Mouse (Mus musculus) midbrain, embryonic 14.5 days (tissue): ENCODE data around the gene Gale. TPM values are rescaled to one million over a fixed set of nuclear protein-coding genes. Genes with fewer than 3 reads are reported as not detected.
"Not testable (repeated sequence)": the region's sequence is repeated elsewhere in the genome, so short reads cannot be mapped to it uniquely, and the experiment has no call there.

Experiments
- ATAC-seq: fragments of 200-750 bp; cut with Nextera tagmentation; 2 replicates; pipeline ENCODE4 v1.8.0; 2017; ENCODE audit warnings: moderate number of reproducible peaks, moderate library complexity; ENCODE audit not compliant: low FRiP score, low TSS enrichment
- DNase-seq: peaks from one replicate; pipeline ENCODE4 v3.0.0-alpha.2; 2015
- H3K27ac ChIP-seq: fragments of 300-500 bp; sonication (generic); replicated peaks from 2 replicates; pipeline ENCODE4 v1.5.1; 2014; ENCODE audit warnings: mild to moderate bottlenecking, low read depth, low read length, moderate library complexity
- H3K27me3 ChIP-seq: fragments of 300-500 bp; sonication (generic); 2 replicates; pipeline ENCODE4 v1.6.1; 2014; ENCODE audit warnings: low read length, control low read depth, mixed read lengths; ENCODE audit not compliant: control insufficient read depth, insufficient read depth
- H3K36me3 ChIP-seq: fragments of 300-500 bp; sonication (generic); 2 replicates; pipeline ENCODE4 v1.6.1; 2014; ENCODE audit warnings: low read length, control low read depth; ENCODE audit not compliant: control insufficient read depth, insufficient read depth
- H3K4me1 ChIP-seq: fragments of 300-500 bp; sonication (generic); 2 replicates; pipeline ENCODE4 v1.6.1; 2014; ENCODE audit warnings: mild to moderate bottlenecking, antibody characterized with exemption, low read length, control low read depth; ENCODE audit not compliant: control insufficient read depth, insufficient read depth
- H3K4me2 ChIP-seq: fragments of 300-500 bp; sonication (generic); 2 replicates; pipeline ENCODE4 v1.6.1; 2014; ENCODE audit warnings: mild to moderate bottlenecking, low read length, moderate library complexity
- H3K4me3 ChIP-seq: fragments of 300-500 bp; sonication (generic); replicated peaks from 2 replicates; pipeline ENCODE4 v1.5.1; 2014; ENCODE audit warnings: low read depth, low read length
- H3K9ac ChIP-seq: fragments of 300-500 bp; sonication (generic); replicated peaks from 2 replicates; pipeline ENCODE4 v1.6.1; 2014; ENCODE audit warnings: mild to moderate bottlenecking, low read length, moderate library complexity
- H3K9me3 ChIP-seq: fragments of 300-500 bp; sonication (generic); 2 replicates; pipeline ENCODE4 v1.6.1; 2016; ENCODE audit warnings: low read length, control low read depth, mixed read lengths; ENCODE audit not compliant: control insufficient read depth
- WGBS: fragments of 180-500 bp; shearing (Covaris S2); extraction: QIAGEN DNeasy Blood & Tissue Kit; methylation state at CpG from one replicate; pipeline ENCODE4 v1.1.7; 2014; 5-methylcytosine and 5-hydroxymethylcytosine counted together
- polyA plus RNA-seq: library from polyadenylated mRNA; unstranded; fragments of >200 nt; fragmentation: Nextera tagmentation; extraction: Ambion mirVana; gene quantifications from 2 replicates; pipeline ENCODE4 v1.2.1, GENCODE M21; 2014

Gene Gale
- polyA plus RNA-seq, 1 experiment from 2014 or later: 31.8 TPM

DNA sequence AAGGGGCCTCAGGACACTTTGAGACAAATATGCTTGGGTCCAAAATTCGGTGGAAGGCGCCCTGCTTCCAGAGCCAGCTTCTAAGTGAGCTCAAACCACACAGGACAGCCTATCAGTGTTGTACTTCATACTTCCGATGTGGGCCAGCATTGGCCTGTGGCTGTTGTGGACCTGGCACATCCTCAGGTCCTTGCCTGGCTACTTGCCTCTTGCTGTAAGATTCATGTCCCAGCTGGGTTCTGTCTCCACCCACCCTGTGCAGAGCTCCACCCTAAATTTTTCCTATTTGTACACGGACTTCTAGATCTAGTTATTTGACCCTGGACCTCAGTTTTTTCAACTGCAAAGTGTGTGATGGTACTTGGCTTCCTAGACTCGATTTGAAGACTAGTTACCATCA, 28.0 kb upstream of the Gale start:
- ATAC-seq (no peak), DNase-seq (no peak)
- Histone ChIP-seq H3K27ac (no peak overlapping the region), H3K9ac (no peak overlapping the region), H3K9me3 (no peaks in the 10 kb centered on the region), H3K36me3 (peaks cover 56% of the 10 kb centered on the region), H3K4me3 (no peak overlapping the region), H3K4me1 (no peaks in the 10 kb centered on the region), H3K27me3 (no peaks in the 10 kb centered on the region), H3K4me2 (no peak overlapping the region)
- WGBS: 62% methylated on average over 5 of the region's 5 CpGs

DNA sequence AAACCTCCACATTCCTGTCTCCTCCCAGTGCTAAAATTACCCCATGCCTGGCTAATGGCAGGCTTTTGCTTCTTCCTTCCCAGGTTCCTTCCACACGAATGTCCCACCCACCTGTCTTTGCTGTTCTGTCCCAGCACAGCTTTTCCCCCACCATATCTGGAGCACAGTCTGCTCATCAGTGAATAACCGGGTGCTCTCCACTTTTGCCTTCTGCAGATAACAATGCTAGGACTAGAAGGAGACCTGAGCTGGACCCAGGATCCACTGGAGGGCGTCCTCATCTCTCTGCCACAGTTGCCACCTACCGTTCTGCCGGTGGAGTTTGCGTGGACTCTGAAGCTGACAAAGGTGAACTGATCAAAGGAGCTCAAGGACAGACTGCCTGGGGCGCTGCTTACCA, 24.7 kb upstream of the Gale start:
- no peak overlapping the region for H3K9ac ChIP-seq
- DNase-seq: no peak
- H3K27me3 ChIP-seq: no peaks in the 10 kb centered on the region
- H3K4me2 ChIP-seq: no peak overlapping the region
- H3K9me3 ChIP-seq: no peaks in the 10 kb centered on the region
- no peak overlapping the region for H3K4me3 ChIP-seq
- 88% methylated on average over 7 of the region's 7 CpGs for WGBS
- H3K27ac ChIP-seq: no peak overlapping the region
- no peaks in the 10 kb centered on the region for H3K4me1 ChIP-seq
- peaks cover 44% of the 10 kb centered on the region for H3K36me3 ChIP-seq
- no peak for ATAC-seq

DNA sequence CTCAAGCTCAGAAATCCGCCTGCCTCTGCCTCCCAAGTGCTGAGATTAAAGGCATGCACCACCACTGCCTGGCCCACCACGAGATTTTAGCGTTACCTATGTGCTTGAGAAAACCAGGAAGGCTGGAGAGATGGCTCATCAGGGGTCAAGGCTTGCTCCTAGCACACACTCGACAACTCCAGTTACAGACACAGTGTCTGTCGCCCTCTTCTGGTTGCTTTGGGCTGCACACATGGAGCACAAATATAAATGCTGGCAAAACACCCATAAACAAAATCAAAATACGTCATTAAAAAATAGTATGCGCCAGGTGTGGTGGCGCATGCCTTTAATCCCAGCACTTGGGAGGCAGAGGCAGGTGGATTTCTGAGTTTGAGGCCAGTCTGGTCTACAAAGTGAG, 22.5 kb upstream of the Gale start:
- not testable (repeated sequence) for DNase-seq, H3K9ac ChIP-seq, H3K4me1 ChIP-seq, H3K9me3 ChIP-seq, H3K4me3 ChIP-seq, H3K27ac ChIP-seq, ATAC-seq, H3K4me2 ChIP-seq, H3K27me3 ChIP-seq
- 85% methylated on average over 8 of the region's 8 CpGs for WGBS
- H3K36me3 ChIP-seq: peaks cover 25% of the 10 kb centered on the region

DNA sequence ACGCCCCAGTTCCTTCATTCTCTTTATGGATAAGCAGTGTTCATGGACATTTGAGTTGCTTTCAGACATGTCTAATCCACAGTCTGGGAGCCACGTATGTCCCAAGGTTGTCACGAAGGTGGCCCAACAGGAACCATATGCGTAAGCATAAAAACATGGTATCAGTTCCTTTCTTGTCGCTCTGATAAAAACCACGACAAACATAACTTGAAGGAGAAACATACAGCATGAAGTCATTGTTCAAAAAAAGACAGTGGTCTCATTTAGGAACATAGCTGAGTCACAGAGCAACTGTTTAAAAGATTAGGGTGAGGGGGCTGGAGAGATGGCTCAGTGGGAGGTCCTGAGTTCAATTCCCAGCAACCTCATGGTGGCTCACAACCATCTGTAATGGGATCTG, 21.3 kb upstream of the Gale start:
- no peak overlapping the region for H3K4me3 ChIP-seq
- 93% methylated on average over 6 of the region's 6 CpGs for WGBS

DNA sequence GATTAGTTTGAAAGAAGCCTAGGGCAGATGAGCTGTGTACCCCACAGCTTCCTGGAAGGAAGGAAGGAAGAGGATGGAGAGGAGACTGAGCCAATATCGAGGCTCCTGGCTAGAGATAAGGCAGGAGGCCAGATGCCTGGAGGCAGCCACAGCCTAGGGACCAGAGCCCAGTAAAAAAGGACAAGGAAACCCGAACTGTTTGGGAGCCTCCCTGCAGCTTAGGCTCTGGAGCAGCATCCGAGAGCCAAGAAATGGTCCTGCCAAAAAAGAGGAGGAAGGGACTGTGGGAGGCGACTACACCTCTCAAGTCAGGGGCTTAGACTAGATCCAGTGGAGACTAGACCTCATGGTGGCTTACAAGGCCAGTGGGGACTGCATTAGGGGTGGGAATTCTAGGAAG, 20.1 kb upstream of the Gale start:
- ATAC-seq (no peak), DNase-seq (no peak)
- Histone ChIP-seq H3K27ac (no peak overlapping the region), H3K4me1 (no peaks in the 10 kb centered on the region), H3K4me3 (no peak overlapping the region), H3K36me3 (peaks cover 14% of the 10 kb centered on the region), H3K9me3 (no peaks in the 10 kb centered on the region), H3K9ac (no peak overlapping the region), H3K4me2 (no peak overlapping the region), H3K27me3 (no peaks in the 10 kb centered on the region)
- WGBS: 55% methylated on average over 4 of the region's 4 CpGs

More for the DNA sequence above, 21.3 kb upstream of the Gale start:
- H3K9me3 ChIP-seq: no peaks in the 10 kb centered on the region
- H3K9ac ChIP-seq: no peak overlapping the region
- ATAC-seq (no peak), DNase-seq (no peak)
- H3K27ac ChIP-seq: no peak overlapping the region
- no peaks in the 10 kb centered on the region for H3K27me3 ChIP-seq
- H3K4me2 ChIP-seq: no peak overlapping the region
- H3K4me1 ChIP-seq: no peaks in the 10 kb centered on the region
- H3K36me3 ChIP-seq: peaks cover 18% of the 10 kb centered on the region

DNA sequence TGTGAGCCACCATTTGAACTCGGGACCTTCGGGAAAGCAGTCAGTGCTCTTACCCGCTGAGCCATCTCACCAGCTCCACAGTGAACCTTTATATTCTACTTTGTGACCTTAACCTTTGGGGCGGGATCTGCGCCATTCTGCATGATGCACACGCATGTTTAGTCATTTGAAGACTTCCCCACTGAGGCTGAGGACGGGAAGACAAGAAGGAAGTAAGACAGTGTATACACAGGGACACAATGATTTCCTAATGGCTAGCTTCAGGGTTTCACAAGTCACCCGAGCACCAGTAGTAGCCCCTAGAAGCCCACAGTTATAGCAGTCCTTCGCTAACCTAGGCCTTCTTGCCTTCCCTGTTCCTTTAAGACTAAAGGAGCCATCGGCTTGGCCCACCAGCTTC, 17.8 kb upstream of the Gale start:
- Histone ChIP-seq H3K4me2 (peak overlapping the region; percentile 65), H3K4me1 (no peaks in the 10 kb centered on the region), H3K27ac (peak overlapping the region; percentile 58; the same call in 1 of the 2 replicates), H3K27me3 (no peaks in the 10 kb centered on the region), H3K36me3 (0 out of 2 replicates have a peak, but pooled peaks cover 4% of the 10 kb centered on the region), H3K9ac (peak overlapping the region; percentile 68), H3K9me3 (no peaks in the 10 kb centered on the region), H3K4me3 (peak overlapping the region; percentile 72)
- no peak for ATAC-seq
- no peak for DNase-seq
- 75% methylated on average over 10 of the region's 10 CpGs for WGBS

DNA sequence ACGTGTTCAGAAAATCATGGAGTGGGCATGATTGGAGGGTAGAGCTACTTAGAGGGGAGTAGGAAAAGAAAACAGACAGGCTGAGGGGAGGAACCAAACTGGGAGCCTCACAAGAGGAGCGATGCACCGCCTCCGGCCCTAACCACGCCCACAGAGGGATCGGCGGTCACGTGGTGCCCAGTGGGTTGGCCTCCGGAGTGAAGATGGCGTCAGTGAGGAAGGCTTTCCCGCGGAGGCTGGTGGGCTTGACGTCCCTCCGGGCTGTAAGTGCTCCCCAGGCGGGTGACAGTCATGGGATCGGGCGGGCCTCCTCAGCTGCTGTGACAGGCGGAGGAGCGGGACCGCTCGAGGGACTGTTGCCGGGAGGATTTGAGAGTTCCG, 17.3 kb upstream of the Gale start, which contains the start of gene Hmgcl:
Hmgcl (plus strand) TSS at position 171 of the 381 bp plus-strand sequence.
- peak; percentile 95 for DNase-seq
- Histone ChIP-seq H3K4me3 (peak within 1 kb of the TSS; percentile 72), H3K9me3 (no peaks in the 10 kb centered on the region), H3K27me3 (no peaks in the 10 kb centered on the region), H3K27ac (peak within 1 kb of the TSS; percentile 58), H3K4me2 (peak within 1 kb of the TSS; percentile 65), H3K9ac (peak within 1 kb of the TSS; percentile 68), H3K4me1 (no peaks in the 10 kb centered on the region), H3K36me3 (peaks cover 4% of the 10 kb centered on the region)
- peak; percentile 92 for ATAC-seq
- WGBS: under 1% methylated on average over 23 of the region's 23 CpGs

DNA sequence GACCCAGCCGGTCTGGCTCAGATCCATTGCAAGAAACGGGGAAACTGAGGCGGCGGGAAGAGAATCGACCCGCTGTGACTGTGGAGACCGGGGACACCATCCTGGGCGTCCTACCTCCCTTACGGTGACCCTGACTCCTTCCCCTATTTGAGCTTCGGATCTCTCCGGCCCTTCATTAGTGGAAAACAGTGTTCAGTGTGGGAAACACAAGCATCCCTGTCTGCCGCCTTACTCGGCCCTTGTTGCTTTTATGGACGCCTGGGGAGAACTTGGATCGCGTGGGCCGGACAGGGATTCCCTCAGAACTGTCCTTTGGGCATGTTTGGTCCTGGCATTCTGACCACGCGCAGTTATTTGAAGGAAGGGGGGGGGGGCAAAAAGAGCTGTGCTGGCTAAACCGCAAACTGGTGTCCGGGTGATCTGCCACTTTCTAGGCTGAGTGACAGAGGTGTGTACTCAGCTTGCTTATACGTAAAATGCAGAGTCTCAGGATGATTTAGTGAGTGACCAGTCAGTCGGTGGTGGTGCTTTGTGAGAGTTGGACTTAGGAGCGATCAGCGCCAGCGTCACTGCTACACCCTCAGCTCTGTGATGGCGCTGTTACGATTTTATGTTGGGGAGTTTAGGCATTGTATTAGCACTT, 16.7 kb upstream of the Gale start:
- peak; percentile 62; the same call in 1 of the 2 replicates for ATAC-seq
- H3K27ac ChIP-seq: peak overlapping the region; percentile 58
- 2% methylated on average over 28 of the region's 28 CpGs for WGBS
- no peaks in the 10 kb centered on the region for H3K4me1 ChIP-seq
- H3K9me3 ChIP-seq: no peaks in the 10 kb centered on the region
- peak overlapping the region; percentile 65 for H3K4me2 ChIP-seq
- H3K9ac ChIP-seq: peak overlapping the region; percentile 68
- peak; percentile 37 for DNase-seq
- peak overlapping the region; percentile 72 for H3K4me3 ChIP-seq
- H3K27me3 ChIP-seq: no peaks in the 10 kb centered on the region
- H3K36me3 ChIP-seq: peaks cover 9% of the 10 kb centered on the region

DNA sequence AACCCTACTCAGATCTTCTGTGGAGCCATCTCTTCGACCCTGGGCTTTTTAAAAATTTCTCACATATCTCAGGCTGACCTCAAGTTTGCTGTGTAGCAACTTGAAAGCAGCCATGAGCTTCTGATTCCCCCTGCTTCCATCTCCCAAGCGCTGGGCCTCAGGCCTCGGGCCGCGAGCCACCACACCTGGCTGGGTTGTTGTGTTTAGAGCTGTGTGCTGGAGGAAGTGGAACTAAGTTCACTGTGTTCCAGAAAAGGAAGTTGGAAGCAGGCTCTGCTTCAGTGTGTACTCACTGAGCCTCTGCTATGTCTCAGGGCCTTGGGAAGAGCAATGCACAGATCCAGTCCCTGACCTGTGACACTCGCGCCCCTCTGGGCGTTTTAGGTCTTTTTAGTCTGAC, 15.4 kb upstream of the Gale start:
- Histone ChIP-seq H3K27me3 (no peaks in the 10 kb centered on the region), H3K4me1 (no peaks in the 10 kb centered on the region), H3K9me3 (no peaks in the 10 kb centered on the region), H3K4me2 (no peak overlapping the region), H3K4me3 (no peak overlapping the region), H3K9ac (no peak overlapping the region), H3K27ac (no peak overlapping the region), H3K36me3 (peaks cover 18% of the 10 kb centered on the region)
- 96% methylated on average over 8 of the region's 8 CpGs for WGBS
- no peak for DNase-seq
- ATAC-seq: no peak
